Comparison of ENCODE assay signal across 17 mouse cellular contexts in genomic region chr2:155057361-155057760, GRCm38 (mm10). TPM values are rescaled to one million over a fixed set of nuclear protein-coding genes. Genes with fewer than 3 reads are reported as not detected.
"Had no signal": no experiment of that assay in that cellular context is flagged by ENCODE, and none has a peak within 500 bp of the region (broad histone marks: within the 10 kb centered on the region; RNA-seq: fewer than 3 reads in every experiment).

No protein-coding gene starts in this region.

- H3K9me3 ChIP-seq: neural tube, embryonic 15.5 days; stomach, embryonic 15.5 days had no signal

- H3K27me3 ChIP-seq: neural tube, embryonic 15.5 days; stomach, embryonic 15.5 days had no signal

- H3K4me2 ChIP-seq: neural tube, embryonic 15.5 days; stomach, embryonic 15.5 days had no signal

- H3K27ac ChIP-seq: neural tube, embryonic 15.5 days; stomach, embryonic 15.5 days; stomach, postnatal 0 days had no signal

- H3K4me3 ChIP-seq: neural tube, embryonic 15.5 days; stomach, embryonic 15.5 days had no signal

- DNase-seq: retina, postnatal 1 day; right cerebral cortex, adult 18-20 months; right cerebral cortex, postnatal 14 days; right cerebral cortex, postnatal 25 days; right cerebral cortex, postnatal 4 days; spleen, adult 18-20 months; thymus, adult 18-20 months; thymus, adult 2 months; thymus, postnatal 14 days; thymus, postnatal 25 days; thymus, postnatal 36 days; thymus, postnatal 4 days had no signal

- H3K9ac ChIP-seq: neural tube, embryonic 15.5 days; stomach, embryonic 15.5 days had no signal

- H3K4me1 ChIP-seq: neural tube, embryonic 15.5 days; stomach, embryonic 15.5 days had no signal

RNA-seq across cellular contexts. Expression of gene Gm14226, which starts 39.3 kb away (rescaled TPM):
- total RNA-seq: neutrophil, adult 5-6 weeks had no signal
- polyA plus RNA-seq: small intestine, adult 2 months had no signal
